Mouse (Mus musculus) stomach, postnatal 0 days (tissue): Measurements from ENCODE around the gene Vps13d. TPM values are rescaled to one million over a fixed set of nuclear protein-coding genes. Genes with fewer than 3 reads are reported as not detected.

ENCODE experiments used
- ATAC-seq: fragments of 200-750 bp; cut with Nextera tagmentation; 2 replicates; pipeline ENCODE4 v1.8.0; 2017; ENCODE audit not compliant: low FRiP score, low TSS enrichment
- DNase-seq: peaks from one replicate; pipeline ENCODE4 v3.0.0-alpha.2; 2016; ENCODE audit warnings: low spot score
- H3K27ac ChIP-seq: fragments of 300-500 bp; sonication (generic); replicated peaks from 2 replicates; pipeline ENCODE4 v1.5.1; 2014; ENCODE audit warnings: mild to moderate bottlenecking, control low read depth
- H3K27me3 ChIP-seq: fragments of 300-500 bp; sonication (generic); 2 replicates; pipeline ENCODE4 v1.6.1; 2014; ENCODE audit warnings: low read length; ENCODE audit not compliant: control insufficient read depth, insufficient read depth
- H3K36me3 ChIP-seq: fragments of 300-500 bp; sonication (generic); 2 replicates; pipeline ENCODE4 v1.6.1; 2014; ENCODE audit warnings: low read length, mixed read lengths; ENCODE audit not compliant: control insufficient read depth, insufficient read depth
- H3K4me1 ChIP-seq: fragments of 300-500 bp; sonication (generic); replicated peaks from 2 replicates; pipeline ENCODE4 v1.6.1; 2014; ENCODE audit warnings: antibody characterized with exemption; ENCODE audit not compliant: control insufficient read depth, insufficient read depth
- H3K4me2 ChIP-seq: fragments of 300-500 bp; sonication (generic); replicated peaks from 2 replicates; pipeline ENCODE4 v1.6.1; 2014; ENCODE audit warnings: low read depth, mild to moderate bottlenecking, control low read depth, moderate library complexity
- H3K4me3 ChIP-seq: fragments of 300-500 bp; sonication (generic); 2 replicates; pipeline ENCODE4 v1.5.1; 2014; ENCODE audit warnings: low read depth, low read length, control low read depth
- H3K9ac ChIP-seq: fragments of 300-500 bp; sonication (generic); 2 replicates; pipeline ENCODE4 v1.6.1; 2014; ENCODE audit warnings: mild to moderate bottlenecking, low read length, control low read depth, mixed read lengths
- H3K9me3 ChIP-seq: fragments of 300-500 bp; sonication (generic); 2 replicates; pipeline ENCODE4 v1.6.1; 2016; ENCODE audit warnings: low read length; ENCODE audit not compliant: control insufficient read depth
- CTCF ChIP-seq: IDR thresholded peaks from 2 replicates; pipeline ENCODE4 v1.5.1; 2016; ENCODE audit warnings: antibody characterized with exemption, low read depth, mild to moderate bottlenecking, moderate library complexity
- EP300 ChIP-seq: optimal IDR thresholded peaks from 2 replicates; pipeline ENCODE3; 2016; ENCODE audit warnings: antibody characterized with exemption
- whole genome bisulfite sequencing: fragments of 180-500 bp; shearing (Covaris S2); extraction: QIAGEN DNeasy Blood & Tissue Kit; methylation state at CpG from one replicate; pipeline ENCODE4 v1.1.7; 2014; 5-methylcytosine and 5-hydroxymethylcytosine counted together
- polyA plus RNA-seq: library from polyadenylated mRNA; unstranded; fragments of >200 nt; fragmentation: Nextera tagmentation; extraction: Ambion mirVana; gene quantifications from 2 replicates; pipeline ENCODE4 v1.2.1, GENCODE M21; 2015

The Vps13d gene
- polyA plus RNA-seq, 1 experiment from 2014 or later = 7.2 TPM

- ATAC-seq (no peak), DNase-seq (no peak)
- no peak overlapping the region for H3K9ac ChIP-seq
- TF ChIP-seq CTCF = no peak
- TF ChIP-seq EP300 = no peak
- no peak overlapping the region for H3K4me3 ChIP-seq
- peaks cover 15% of the 10 kb centered on the region for H3K4me1 ChIP-seq
- H3K27me3 ChIP-seq = no peaks in the 10 kb centered on the region
- H3K27ac ChIP-seq = no peak overlapping the region
- H3K36me3 ChIP-seq = no peaks in the 10 kb centered on the region
- WGBS = 62% methylated on average over 7 of the region's 7 CpGs
- no peaks in the 10 kb centered on the region for H3K9me3 ChIP-seq
- H3K4me2 ChIP-seq = no peak overlapping the region
These were observed 242.9 kb downstream of the Vps13d start for GRCm38 (mm10) chr4:144951859-144952258.

- TF ChIP-seq EP300 (no peak), CTCF (0 out of 2 replicates have a peak, but pooled peaks have one; percentile 24)
- H3K9ac ChIP-seq = no peak overlapping the region
- H3K36me3 ChIP-seq = no peaks in the 10 kb centered on the region
- H3K4me3 ChIP-seq = no peak overlapping the region
- no peak overlapping the region for H3K27ac ChIP-seq
- no peak for DNase-seq
- peaks cover 15% of the 10 kb centered on the region for H3K4me1 ChIP-seq
- 91% methylated on average over 3 of the region's 3 CpGs for WGBS
- ATAC-seq = no peak
- no peaks in the 10 kb centered on the region for H3K9me3 ChIP-seq
- H3K4me2 ChIP-seq = no peak overlapping the region
- no peaks in the 10 kb centered on the region for H3K27me3 ChIP-seq
These were observed 243.9 kb downstream of the Vps13d start for GRCm38 (mm10) chr4:144950883-144951282.

- Histone ChIP-seq H3K4me3 (no peak overlapping the region), H3K4me1 (peaks cover 15% of the 10 kb centered on the region), H3K9ac (no peak overlapping the region), H3K4me2 (no peak overlapping the region), H3K9me3 (no peaks in the 10 kb centered on the region), H3K36me3 (no peaks in the 10 kb centered on the region), H3K27me3 (no peaks in the 10 kb centered on the region), H3K27ac (peak overlapping the region; percentile 87)
- ATAC-seq = no peak
- WGBS = 49% methylated on average over 3 of the region's 3 CpGs
- TF ChIP-seq EP300 = no peak
- TF ChIP-seq CTCF = no peak
- no peak for DNase-seq
These were observed 244.5 kb downstream of the Vps13d start for GRCm38 (mm10) chr4:144950327-144950711.

GRCm38 (mm10) chr4:144949441-144950326, 245.1 kb downstream of the Vps13d start:
- 17% methylated on average over 9 of the region's 9 CpGs for WGBS
- DNase-seq (peak; percentile 66), ATAC-seq (peak; percentile 80)
- Histone ChIP-seq H3K9me3 (no peaks in the 10 kb centered on the region), H3K4me2 (no peak overlapping the region; the same call in 1 of the 2 replicates), H3K4me3 (no peak overlapping the region), H3K4me1 (peaks cover 15% of the 10 kb centered on the region), H3K27me3 (no peaks in the 10 kb centered on the region), H3K27ac (peak overlapping the region; percentile 87), H3K36me3 (no peaks in the 10 kb centered on the region), H3K9ac (no peak overlapping the region)
- TF ChIP-seq CTCF (no peak), EP300 (no peak)

GRCm38 (mm10) chr4:144947738-144948390, 246.9 kb downstream of the Vps13d start:
- H3K4me3 ChIP-seq = no peak overlapping the region
- H3K36me3 ChIP-seq = no peaks in the 10 kb centered on the region
- H3K27me3 ChIP-seq = no peaks in the 10 kb centered on the region
- H3K27ac ChIP-seq = peak overlapping the region; percentile 56
- no peak overlapping the region for H3K4me2 ChIP-seq
- DNase-seq (peak; percentile 37), ATAC-seq (peak; percentile 30)
- TF ChIP-seq EP300 (no peak), CTCF (no peak)
- no peak overlapping the region for H3K9ac ChIP-seq
- 34% methylated on average over 6 of the region's 6 CpGs for WGBS
- H3K9me3 ChIP-seq = no peaks in the 10 kb centered on the region
- peaks cover 15% of the 10 kb centered on the region for H3K4me1 ChIP-seq

GRCm38 (mm10) chr4:144943273-144943672, 251.5 kb downstream of the Vps13d start:
- no peak for ATAC-seq
- no peak overlapping the region for H3K4me3 ChIP-seq
- H3K27me3 ChIP-seq = no peaks in the 10 kb centered on the region
- H3K9me3 ChIP-seq = no peaks in the 10 kb centered on the region
- TF ChIP-seq EP300 (no peak), CTCF (no peak)
- WGBS = 60% methylated on average over 5 of the region's 5 CpGs
- DNase-seq = no peak
- no peak overlapping the region for H3K9ac ChIP-seq
- peaks cover 7% of the 10 kb centered on the region for H3K4me1 ChIP-seq
- no peak overlapping the region for H3K4me2 ChIP-seq
- no peak overlapping the region for H3K27ac ChIP-seq
- no peaks in the 10 kb centered on the region for H3K36me3 ChIP-seq
